Mouse (Mus musculus) CH12F3 (cell line): ENCODE measurements around the gene Uba52.

Source experiments
- in situ Hi-C: fragments of 300-500 bp; cut with MboI; formaldehyde crosslinking; loops from 2 replicates; pipeline ENCODE4 v1.14.3; 2020; ENCODE audit warnings: low sequenced_read_pairs

The Uba52 gene

DNA sequence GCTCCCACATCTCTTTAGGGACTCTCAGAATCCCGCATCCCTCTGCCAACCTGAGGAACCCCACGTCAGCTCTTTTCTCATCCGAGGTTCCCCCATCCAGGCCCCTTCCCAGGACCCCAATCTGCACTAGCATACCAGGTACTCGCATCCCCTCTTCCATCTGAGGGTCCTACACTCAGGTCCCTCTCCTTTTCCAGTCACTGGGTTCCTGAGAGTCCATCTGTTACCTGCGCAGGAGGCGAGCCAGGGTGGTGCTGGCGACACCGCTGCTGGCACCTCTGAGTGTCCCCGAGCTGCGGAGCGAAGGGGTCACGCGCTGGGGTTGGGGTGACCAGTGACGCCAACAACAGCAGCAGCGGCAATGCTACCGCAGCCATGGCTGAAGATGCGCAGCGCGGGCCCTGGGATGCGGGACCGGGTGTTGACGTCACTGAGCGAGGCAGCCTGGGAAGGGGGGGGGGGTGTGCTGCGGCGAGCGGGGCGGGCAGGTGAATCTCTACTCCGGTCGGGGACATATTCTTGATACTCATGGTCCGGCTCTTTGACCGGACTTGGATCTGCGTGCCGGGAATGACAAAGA is 23.6 kb downstream of the Uba52 start, which contains the start of gene Tmem59l:
Tmem59l (minus strand) TSS at position 418 of the 580 bp plus-strand sequence.
- in situ Hi-C loops, result no loop called here

DNA sequence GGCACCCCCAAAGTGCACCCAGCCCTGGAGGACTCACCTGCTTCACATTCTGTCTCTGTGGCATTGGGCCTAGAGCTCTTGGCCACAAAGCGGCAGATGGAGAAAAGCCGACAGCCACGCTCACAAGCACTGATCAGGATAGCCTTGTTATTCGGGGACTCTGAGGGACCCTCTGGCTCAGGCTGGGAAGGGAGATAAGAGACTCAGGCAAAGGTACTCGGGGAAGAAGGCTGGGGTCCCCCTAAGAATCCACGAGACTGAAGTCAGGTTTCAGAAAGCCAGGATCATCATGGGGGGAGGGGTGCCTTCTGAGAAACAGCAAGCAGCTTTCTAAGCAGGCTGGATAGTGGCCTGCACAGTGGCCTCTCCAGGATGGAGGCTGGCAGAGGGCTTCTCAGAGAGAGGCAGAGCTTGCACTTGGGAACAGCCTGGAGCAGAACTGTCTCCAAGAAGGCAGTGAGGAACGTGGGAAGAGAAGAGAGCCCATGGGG is 24.4 kb downstream of the Uba52 start:
- in situ Hi-C loops, result no loop called here

DNA sequence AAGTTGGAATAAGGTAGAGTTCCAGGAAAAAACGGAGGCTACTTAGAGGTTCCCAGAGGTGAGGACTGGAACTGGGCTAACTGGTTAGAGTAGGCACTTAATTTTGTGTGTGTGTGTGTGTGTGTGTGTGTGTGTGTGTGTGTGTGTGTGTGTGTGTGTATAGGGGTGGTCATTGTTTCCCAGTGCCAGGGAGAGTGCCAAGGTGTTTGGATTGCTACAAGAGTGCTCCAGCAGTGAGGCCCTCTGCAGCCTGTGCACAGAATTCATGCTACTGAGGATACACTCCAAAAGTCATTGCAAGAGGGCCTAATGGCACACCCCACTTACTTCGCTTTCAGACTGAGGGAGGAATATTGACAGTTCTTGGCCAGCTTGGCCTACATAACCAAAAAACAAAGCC is 27.7 kb downstream of the Uba52 start:
- in situ Hi-C loops, result no loop called here

DNA sequence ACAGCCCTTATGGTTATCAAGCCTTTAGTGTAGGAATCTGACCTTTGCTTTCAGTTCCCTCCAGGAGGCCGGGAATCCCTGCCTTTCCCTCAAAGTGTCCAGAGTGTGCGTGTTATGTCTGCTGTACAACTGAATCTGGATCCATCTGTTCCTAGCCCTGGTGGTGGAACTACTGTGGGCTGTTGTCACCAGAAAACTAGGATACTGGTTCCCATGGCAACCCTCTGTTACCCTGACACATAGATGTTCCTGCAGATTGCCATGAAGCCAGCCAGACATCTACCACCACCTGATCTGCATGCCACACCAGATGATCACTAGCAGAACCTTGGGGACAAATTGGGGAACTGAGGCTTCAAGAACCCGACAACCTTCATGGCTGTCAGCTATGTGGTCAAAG is 28.7 kb downstream of the Uba52 start:
- in situ Hi-C loops, result no loop called here

DNA sequence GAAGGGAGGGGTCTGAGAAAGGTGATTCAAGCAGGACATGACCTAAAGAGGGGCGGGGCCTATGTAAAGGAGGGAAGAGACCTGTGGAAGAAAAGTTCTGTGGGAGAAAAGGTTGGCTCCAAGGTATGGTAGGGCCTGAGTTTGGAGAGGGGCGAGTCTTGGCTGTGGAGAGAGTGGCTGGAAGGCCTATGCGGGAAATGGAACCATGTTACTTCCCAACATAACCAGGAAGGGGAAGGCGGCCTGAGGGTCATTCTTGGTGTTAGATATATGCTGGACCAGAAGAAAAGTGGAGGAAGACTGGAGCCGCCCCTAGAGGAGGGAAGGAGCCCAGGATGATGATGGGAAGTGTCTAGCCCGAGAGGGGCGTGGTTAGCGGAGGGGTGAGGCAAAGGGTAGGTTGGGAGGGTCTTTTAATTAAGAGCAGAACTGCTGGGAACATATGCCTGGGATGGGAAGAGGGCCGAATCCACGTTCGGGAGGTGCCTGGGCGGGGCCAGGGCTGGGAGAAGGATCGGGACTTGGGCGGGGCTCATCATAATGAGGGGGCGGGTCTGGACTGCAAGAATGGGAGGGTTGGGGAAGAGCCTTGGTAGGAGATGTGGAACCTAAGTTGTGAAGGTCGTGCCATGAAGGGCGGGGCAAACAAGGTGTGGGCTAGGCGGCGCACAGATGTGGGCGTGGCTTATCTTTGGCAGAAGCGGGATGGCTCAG is 33.2 kb downstream of the Uba52 start:
- in situ Hi-C loops, result no loop called here

DNA sequence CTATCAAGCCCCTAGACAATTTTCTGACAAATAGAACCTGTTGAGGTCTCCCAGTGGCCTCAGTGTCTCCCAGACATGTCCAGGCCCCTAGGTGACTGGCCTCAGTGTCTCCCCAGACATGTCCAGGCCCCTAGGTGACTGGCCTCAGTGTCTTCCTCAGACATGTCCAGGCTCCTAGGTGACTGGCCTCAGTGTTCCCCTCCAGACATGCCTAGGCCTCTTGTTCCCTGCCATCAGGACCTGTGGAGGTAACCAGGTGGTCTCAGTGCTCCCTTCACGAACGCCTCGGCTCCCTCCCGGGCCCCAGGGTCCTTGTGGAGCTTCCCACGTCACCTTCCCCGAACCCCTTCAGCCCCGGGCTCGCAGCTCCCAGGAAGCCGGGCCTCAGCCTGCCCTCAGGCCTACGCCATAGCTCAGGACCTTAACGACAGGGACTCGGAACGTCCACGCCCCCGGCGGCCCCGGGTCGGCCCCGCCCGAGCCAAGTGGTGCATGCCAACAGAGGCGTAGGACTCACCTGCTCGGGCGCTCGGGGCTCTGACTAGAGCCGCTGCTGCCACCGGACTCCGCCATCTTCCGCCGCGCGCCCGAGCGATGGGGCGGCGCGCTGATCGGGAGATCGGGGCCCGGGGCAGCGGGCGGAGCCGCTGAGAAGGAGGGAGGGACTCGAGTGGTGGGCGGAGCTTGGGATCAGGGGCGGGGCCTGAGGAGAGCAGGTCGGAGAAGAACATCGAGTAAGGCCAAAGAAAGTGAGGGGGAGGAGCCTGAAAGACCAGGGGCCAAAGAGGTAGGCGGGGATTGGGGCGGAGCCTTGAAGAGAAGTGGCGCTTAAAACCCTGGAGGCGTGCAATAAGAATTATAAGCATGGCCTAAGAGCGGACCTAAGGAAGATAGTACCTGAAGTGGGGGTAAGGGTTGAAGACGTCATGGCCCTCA is 34.0 kb downstream of the Uba52 start, which contains the start of gene Klhl26:
Klhl26 (minus strand) TSS at position 636 of the 936 bp plus-strand sequence.
- in situ Hi-C loops, result no loop called here

DNA sequence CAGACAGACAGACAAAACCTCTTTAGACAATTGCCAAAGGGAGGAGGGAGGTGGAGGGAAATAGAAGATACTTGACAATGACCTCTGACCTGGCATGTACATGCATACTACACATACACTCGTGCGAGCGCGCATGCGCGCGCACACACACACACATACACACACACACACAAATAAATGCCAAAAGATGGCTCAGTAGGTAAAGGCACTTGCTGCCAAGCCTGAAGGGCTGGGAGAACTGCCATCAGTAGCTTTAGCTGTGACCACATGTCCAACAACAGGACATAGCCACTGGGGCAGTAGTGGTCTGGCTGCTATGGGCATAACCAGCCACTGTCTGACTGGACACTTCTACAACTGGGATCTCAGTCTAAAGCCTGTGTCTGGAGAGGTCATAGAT is 38.7 kb downstream of the Uba52 start:
- in situ Hi-C loops, result no loop called here

DNA sequence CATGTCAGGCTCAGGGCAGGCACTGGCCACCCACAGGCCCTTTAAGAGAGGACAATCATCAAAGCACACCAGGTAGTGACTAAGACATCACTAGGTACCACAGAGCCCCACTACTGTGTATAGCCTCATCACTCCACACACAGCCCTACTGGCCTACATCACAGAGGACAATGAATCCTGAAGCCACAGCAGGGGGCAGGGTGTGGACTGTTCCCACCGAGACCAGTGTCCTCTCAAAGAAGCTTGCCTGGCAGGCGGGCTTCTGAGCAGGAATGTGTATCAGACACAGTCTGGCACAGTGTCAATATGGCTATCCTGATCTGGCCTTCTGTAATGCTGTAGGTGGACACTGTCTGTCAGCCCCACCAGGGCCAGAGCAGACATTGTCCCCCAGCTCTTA is 40.7 kb downstream of the Uba52 start:
- in situ Hi-C loops, result no loop called here

DNA sequence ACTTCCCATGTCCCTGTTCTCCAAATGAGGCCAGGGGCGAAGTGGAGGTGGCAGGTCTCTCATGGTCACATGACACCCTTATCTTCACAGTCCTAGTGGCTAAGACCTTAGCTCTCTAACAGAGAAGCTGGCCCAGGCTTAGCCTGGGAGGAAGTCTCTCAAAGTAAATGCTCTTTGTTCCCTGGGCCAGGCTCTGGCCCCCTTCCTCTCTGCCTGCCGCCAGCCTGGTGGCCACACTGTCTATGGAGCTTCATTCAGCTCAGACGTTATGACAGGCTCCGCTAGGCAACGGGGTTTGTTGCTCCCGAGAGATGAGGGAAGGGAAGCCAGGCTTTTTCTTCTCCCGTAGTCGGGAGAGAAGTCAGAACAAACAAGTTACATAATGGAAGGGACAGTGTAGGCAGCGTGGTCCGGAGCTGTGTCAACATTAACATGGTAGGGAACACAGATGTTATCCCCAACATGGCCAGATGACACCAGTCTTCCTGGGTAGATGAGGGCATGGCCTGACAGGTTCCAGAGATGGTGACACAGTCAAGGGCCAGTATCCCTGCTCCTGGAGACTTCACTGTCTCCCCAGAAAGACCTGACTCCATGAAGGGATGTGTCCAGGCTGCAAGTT is 41.2 kb downstream of the Uba52 start:
- in situ Hi-C loops, result no loop called here

DNA sequence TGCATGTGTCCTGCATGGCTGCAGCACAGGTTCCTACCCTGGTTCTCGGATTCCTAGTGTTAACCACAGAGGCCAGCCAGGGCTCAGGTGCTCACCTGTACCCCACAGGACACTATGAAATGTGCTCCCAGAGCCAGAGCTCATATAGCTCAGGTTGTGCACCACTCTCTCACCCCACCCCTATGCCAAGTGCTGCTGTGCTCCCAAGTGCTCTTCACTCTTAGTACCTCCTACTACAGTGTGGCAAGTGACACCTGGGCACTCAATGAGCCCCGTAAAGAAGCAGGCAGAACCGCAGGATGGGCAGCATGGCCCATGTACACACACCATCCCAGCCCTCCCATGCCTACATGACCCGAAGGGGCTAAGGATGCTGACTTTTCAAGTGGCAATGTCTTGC is 41.9 kb downstream of the Uba52 start:
- in situ Hi-C loops, result no loop called here

DNA sequence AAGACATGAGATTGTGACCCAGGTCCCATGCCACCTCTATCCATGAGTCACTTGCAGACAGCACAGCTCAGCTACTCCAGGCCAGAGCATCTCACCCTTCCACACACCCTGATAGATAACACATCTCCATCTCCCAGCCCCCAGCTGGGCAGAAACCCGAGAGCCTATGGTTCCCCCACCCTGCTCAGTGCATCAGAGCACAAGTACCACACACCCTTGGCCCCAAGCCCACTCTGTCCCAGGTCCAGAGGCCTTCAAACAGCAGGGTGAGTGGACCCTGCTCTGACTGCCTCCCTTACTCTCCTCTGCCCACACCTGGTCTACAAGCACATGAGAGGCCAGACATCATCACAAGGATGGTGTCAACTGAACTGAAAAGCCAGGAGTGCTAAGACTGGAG is 42.7 kb downstream of the Uba52 start:
- in situ Hi-C loops, result no loop called here

DNA sequence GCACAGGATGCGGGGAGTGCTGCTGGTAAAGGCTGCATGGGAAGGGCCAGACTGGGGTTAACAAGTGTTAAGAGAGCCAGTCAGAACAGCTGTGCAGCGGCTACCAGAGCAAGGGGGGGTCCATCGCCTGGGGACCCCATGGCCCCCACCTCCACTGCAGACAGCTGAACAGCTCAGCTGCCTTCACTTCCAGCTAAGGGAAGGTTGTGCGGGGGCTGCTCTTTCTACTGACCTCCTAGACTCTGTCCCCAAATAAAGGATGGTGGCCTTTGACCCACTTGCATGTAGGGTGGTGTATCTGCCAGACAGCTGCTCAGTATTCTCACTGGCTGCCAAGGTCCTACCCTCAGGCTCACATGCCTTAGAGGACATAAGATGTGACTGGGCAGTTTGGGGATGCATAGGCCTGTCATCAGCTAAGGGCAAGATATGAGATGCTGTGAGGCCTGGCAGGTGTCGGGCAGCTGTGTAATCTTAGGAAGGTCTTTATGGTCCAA is 43.3 kb downstream of the Uba52 start:
- in situ Hi-C loops, result no loop called here

DNA sequence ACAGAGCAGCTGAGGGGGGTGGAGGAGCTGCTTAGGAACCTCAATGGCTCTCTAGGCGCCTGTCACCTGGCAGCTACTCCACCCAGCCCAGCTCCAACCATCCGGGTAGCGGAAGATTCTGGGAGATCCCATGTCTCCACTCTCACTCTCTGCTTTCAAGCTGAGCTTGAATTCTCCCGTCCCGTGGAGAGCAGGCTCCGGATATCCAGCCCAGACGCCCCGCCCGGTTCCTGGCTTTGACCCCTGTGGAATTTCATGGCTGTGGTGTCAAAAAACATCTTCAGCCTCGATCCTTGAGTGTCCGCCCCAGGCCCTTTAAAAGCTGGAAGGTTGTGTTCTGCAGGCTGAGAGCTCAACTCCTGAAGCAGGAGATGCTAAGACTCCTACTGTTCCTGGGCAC is 43.8 kb downstream of the Uba52 start:
- in situ Hi-C loops, result no loop called here

DNA sequence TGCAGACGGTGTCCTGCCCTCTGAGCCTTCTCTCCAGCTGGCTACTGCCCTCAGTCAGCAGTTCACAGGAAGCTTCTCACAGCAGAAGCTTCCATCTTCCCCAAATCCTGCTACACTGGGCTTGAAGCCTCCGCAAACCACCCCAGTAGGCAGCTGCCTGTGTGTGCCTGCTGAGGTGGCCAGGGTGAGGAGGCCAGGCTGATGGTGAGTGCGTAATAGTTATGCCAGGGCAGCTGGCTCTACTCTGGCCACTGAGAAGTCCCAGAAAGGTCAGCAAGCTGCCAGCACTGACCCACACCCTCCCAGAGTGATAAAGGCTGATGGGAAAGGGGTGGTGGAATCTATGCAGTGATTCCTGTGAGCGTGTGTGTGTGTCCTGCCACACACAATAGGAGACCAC is 44.3 kb downstream of the Uba52 start:
- in situ Hi-C loops, result no loop called here

DNA sequence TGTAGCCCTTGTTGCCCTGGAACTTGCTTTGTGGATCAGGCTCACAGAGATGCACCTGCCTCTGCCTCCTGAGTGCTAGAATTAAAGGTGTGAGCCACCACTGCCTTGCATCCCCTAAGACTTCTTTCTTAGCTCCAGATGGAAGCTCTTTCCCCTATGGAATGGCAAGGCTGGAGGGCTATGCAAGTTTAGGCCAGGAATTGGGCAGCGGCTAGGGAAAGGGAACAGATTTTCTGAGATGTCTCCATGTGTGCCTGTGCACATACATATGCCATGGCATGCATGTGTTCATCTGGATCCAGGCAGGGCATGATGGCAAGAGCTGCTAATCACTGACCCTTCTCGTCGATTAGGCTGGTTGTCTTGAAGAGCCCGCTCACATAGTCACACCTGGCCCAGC is 44.9 kb downstream of the Uba52 start:
- in situ Hi-C loops, result no loop called here

DNA sequence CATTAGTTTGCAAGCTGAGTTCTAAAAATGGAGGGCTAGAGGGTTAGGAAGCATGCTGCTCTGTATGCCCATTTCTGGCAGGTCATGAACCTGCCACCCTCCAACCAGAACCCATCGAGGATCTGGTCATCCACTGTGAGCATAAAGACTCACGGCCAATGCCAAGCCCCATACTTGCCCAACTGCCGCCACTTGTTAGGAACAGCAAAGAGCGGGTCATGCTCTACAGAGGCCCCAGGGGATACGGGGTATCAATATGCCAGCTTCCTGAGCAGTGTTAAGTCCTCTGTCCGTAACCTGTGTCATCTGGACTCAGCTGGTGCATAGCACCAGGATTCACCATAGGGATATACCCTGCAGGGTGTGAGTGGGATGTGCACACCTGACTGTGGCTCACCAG is 46.4 kb downstream of the Uba52 start:
- in situ Hi-C loops, result no loop called here

DNA sequence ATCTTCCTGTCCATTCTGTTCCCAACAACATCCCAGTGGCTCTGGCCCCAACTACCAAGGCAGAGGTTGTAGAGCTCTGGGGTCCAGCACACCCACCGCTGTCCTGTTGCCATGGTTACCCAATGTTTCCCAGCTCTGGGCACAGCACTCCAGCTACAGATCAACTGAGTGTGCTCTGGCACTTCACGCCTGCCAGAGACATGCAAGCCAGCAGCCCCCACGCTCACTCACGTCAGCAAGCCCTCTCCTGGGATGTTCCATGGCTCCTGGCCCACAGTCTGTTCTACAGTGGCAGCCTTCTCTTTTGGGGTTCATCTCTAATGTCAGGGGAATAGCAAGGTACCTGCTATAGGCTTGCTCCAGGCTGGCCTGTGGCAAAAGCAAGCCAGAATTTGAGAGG is 47.3 kb downstream of the Uba52 start:
- in situ Hi-C loops, result no loop called here

DNA sequence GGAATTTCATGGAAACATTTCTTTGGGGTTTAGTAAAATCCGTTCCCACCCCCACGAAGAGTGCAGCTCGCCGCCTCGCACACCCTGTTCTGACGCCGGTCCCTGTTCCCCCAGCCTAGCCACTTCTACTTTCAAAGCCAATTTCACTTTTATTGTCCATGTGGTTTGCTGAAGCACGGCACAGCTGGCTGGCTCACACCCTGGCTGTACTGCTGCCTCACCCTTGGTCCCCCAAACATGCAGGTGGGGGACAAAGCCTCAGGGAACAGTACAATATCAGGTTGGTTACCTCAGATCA is 48.1 kb downstream of the Uba52 start:
- in situ Hi-C loops, result no loop called here

DNA sequence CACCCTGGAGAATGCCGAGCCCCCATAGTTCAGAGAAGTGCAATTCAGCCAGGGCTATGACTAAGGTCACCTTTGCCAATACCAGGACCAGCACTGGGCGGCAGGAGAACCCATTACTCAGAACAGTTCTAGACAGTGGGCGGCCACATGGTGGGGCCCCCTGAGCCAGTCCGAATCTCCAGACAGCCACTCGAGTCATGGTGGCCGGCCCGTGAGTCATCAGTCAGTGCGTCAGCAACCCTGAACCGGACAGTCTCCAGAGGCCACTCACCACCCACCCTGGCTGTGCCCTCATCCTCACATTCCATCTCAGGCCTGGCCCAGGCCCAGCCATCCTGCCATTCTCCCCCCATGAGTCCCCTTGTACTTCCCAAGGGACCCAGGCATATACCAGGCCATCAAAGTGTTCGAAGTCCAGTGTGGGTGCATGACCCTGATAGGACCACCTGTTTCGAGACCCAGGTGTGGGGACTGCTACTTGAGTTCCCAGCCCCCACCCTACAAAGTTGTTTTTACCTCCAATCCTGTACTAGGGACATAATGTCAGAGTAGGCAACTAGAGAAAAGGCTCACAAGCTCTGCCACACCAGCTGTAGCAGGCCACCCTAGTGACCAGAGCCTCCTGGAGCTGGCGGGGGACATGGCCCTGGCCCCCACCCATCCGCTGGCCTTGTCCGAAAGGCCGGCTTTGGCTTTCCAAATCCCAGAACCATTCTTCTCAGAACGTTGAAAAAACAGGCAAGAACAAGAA is 48.7 kb downstream of the Uba52 start:
- in situ Hi-C loops, result no loop called here

DNA sequence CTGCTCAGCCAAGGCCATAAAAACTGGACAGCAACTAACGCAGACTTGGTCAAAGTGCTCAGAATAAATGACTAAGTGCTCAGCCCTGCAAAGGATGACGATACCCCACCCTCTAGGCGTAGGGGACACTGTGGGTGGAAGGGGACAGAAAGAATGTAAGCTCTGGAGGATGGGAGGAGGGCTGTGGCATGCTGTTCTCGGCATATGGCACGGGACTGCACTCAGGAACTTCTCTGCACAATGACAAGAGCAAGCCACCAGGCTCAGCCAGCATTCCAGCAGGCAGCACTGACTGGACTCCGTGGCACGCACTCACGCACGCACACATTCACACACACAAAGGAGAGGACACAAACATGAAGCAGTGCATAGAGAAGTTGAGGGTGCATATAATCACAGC is 50.0 kb downstream of the Uba52 start:
- in situ Hi-C loops, result no loop called here
